Mouse (Mus musculus) liver, embryonic 13.5 days (tissue): ENCODE results near the gene Pogk. TPM values are rescaled to one million over a fixed set of nuclear protein-coding genes. Genes with fewer than 3 reads are reported as not detected.

Source experiments
- ATAC-seq: fragments of 200-750 bp; cut with Nextera tagmentation; 2 replicates; pipeline ENCODE4 v1.8.0; 2017; ENCODE audit warnings: low read depth, mild to moderate bottlenecking, moderate number of reproducible peaks, moderate library complexity
- DNase-seq: peaks from one replicate; pipeline ENCODE4 v3.0.0; 2022
- H3K27ac ChIP-seq: fragments of 300-500 bp; sonication (generic); 2 replicates; pipeline ENCODE4 v1.5.1; 2015; ENCODE audit warnings: moderate library complexity, mild to moderate bottlenecking, inconsistent platforms
- H3K27me3 ChIP-seq: fragments of 300-500 bp; sonication (generic); 2 replicates; pipeline ENCODE4 v1.6.1; 2015; ENCODE audit warnings: mild to moderate bottlenecking, inconsistent platforms
- H3K36me3 ChIP-seq: fragments of 300-500 bp; sonication (generic); 2 replicates; pipeline ENCODE4 v1.6.1; 2015; ENCODE audit warnings: mild to moderate bottlenecking, inconsistent platforms
- H3K4me1 ChIP-seq: fragments of 300-500 bp; sonication (generic); replicated peaks from 2 replicates; pipeline ENCODE4 v1.6.1; 2015; ENCODE audit warnings: inconsistent platforms
- H3K4me2 ChIP-seq: fragments of 300-500 bp; sonication (generic); 2 replicates; pipeline ENCODE4 v1.6.1; 2015; ENCODE audit warnings: inconsistent platforms, mild to moderate bottlenecking, moderate library complexity
- H3K4me3 ChIP-seq: fragments of 300-500 bp; sonication (generic); replicated peaks from 2 replicates; pipeline ENCODE4 v1.5.1; 2015; ENCODE audit warnings: mild to moderate bottlenecking, inconsistent platforms
- H3K9ac ChIP-seq: fragments of 300-500 bp; sonication (generic); 2 replicates; pipeline ENCODE4 v1.6.1; 2015; ENCODE audit warnings: mild to moderate bottlenecking, inconsistent platforms
- H3K9me3 ChIP-seq: fragments of 300-500 bp; sonication (generic); replicated peaks from 2 replicates; pipeline ENCODE4 v1.6.1; 2016; ENCODE audit warnings: inconsistent platforms
- WGBS: fragments of 180-500 bp; shearing (Covaris S2); methylation state at CpG from one replicate; pipeline ENCODE4 v1.1.7; 2015; ENCODE audit not compliant: insufficient replicate concordance; 5-methylcytosine and 5-hydroxymethylcytosine counted together
- polyA plus RNA-seq: library from polyadenylated mRNA; unstranded; fragments of >200 nt; fragmentation: Nextera tagmentation; extraction: Ambion mirVana; gene quantifications from 2 replicates; pipeline ENCODE4 v1.2.1, GENCODE M21; 2015

The Pogk gene
- polyA plus RNA-seq, 1 experiment from 2014 or later = 1.2 TPM

DNA sequence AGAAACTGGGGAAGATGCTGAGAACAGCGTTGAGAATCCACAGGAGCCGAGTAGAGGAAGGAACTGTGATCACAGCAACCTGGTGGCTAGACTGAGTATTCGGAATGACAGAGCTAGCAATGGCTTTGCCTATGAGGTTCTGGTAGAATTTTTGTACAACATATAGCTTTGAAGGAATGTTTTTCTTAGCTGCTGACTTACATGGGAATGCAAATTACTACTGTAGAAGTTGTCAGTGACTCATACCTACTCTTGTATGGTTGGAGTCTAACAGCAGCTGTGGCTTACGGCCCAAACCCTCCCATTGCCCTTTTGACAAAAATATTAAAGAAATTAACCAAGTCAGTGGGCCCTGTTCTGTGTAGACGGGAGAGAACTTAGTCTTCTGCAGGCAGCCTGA is 14.0 kb downstream of the Pogk start:
- peaks cover 64% of the 10 kb centered on the region for H3K36me3 ChIP-seq

DNA sequence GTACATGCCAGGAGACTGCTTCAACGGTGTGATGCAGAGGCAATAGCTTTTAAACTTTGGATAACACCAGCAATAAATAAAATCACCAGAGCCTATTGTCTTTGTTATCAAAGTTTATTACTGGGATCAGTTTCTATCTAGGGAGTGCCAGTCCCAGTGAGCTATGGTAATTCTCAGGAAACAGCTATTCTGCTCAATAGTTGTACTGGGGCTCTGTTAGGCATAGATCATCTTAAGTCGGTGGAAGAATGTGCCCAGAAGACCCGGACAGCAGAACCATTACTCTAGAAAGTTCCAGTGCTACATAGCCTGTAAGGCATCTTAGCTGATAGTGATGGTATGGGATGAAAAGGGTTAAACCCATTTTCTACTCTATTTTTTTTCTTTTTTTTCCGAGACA is 14.9 kb downstream of the Pogk start:
- no peaks in the 10 kb centered on the region for H3K27me3 ChIP-seq
- H3K4me3 ChIP-seq = no peak overlapping the region
- DNase-seq (no peak), ATAC-seq (no peak)
- H3K9me3 ChIP-seq = no peaks in the 10 kb centered on the region
- H3K9ac ChIP-seq = no peak overlapping the region
- H3K4me2 ChIP-seq = no peak overlapping the region
- H3K36me3 ChIP-seq = peaks cover 72% of the 10 kb centered on the region
- H3K27ac ChIP-seq = no peak overlapping the region
- WGBS = 75% methylated on average over 4 of the region's 4 CpGs
- H3K4me1 ChIP-seq = no peaks in the 10 kb centered on the region

More for the DNA sequence above, 14.0 kb downstream of the Pogk start:
- H3K4me1 ChIP-seq = no peaks in the 10 kb centered on the region
- no peaks in the 10 kb centered on the region for H3K9me3 ChIP-seq
- no peak overlapping the region for H3K4me2 ChIP-seq
- H3K4me3 ChIP-seq = no peak overlapping the region
- ATAC-seq (no peak), DNase-seq (no peak)
- no peak overlapping the region for H3K27ac ChIP-seq
- WGBS = 80% methylated on average over 5 of the region's 5 CpGs
- no peak overlapping the region for H3K9ac ChIP-seq
- H3K27me3 ChIP-seq = no peaks in the 10 kb centered on the region

DNA sequence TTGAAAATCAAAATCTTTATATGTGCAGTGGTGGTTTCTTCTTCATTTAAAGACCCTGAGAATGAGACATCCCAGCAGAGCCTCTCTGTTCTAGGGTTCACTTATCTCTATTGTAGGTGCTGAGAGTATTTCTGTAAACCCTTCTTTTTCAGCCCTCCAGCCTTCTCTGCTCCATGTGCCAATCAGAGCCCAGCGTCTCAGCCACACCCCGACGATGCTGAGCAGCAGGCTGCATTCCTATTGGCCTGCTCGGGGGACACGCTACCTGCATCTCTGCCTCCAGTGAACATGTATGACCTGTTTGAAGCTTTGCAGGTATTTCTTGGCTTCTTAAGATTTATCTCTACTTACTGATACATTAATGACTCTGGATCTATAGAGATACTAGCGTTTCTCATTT is 18.0 kb downstream of the Pogk start:
- ATAC-seq = no peak
- Histone ChIP-seq H3K27ac (no peak overlapping the region), H3K27me3 (no peaks in the 10 kb centered on the region), H3K4me1 (no peaks in the 10 kb centered on the region), H3K36me3 (peaks cover 84% of the 10 kb centered on the region), H3K9ac (no peak overlapping the region), H3K9me3 (no peaks in the 10 kb centered on the region), H3K4me2 (no peak overlapping the region), H3K4me3 (no peak overlapping the region)
- no peak for DNase-seq
- 84% methylated on average over 6 of the region's 6 CpGs for WGBS

DNA sequence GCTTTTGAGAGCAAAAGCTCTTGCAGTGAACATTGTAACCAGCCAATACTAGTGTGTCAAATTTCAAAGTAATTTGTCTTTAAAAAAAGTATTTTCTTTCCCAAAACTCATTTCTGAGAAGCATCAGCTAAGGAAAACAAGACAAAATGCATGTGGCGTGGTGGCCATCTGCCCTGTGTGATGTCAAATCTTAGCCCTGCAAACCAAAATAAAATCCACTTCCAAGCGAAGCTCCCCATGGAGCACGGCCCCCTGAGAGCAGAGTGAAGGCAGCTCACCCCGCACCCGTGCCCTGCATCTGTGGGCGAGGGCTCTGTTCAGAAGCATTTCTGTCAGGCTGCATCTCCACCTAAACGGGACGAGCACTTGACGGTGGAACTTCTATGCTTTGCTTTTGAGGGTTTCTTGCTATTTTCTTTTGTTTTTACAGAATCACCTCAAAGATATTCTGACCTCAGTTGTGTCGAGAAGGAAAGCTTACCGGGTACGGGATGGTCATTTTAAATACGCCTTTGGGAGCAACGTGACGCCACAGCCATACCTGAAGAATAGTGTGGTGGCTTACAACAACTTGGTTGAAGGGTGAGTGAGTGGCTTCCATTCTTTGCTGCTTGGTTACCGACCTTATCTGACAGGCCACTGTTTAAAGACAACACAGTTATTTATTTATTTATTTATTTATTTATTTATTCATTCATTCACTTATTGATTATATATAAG is 20.1 kb downstream of the Pogk start:
- Histone ChIP-seq H3K4me2 (no peak overlapping the region), H3K27me3 (no peaks in the 10 kb centered on the region), H3K9me3 (no peaks in the 10 kb centered on the region), H3K27ac (no peak overlapping the region), H3K9ac (no peak overlapping the region), H3K4me1 (no peaks in the 10 kb centered on the region), H3K36me3 (peaks cover 91% of the 10 kb centered on the region), H3K4me3 (no peak overlapping the region)
- WGBS = 86% methylated on average over 16 of the region's 16 CpGs
- DNase-seq = no peak
- no peak for ATAC-seq

DNA sequence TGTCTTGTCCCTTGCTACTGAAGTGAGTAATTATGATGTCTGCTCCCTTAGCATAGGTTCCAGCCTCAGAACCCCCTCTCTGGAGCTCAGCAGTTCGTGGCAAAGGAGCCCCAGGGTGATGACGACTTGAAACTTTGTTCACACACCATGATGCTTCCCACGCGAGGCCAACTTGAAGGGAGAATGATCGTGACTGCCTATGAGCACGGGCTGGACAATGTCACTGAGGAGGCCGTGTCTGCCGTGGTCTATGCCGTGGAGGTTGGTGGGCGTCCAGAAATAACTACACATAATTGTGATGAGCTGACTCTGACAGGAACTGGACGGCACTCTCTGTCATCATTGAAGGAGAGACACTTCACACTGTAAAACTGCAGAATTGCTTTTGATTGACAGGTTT is 21.2 kb downstream of the Pogk start:
- no peaks in the 10 kb centered on the region for H3K27me3 ChIP-seq
- no peak overlapping the region for H3K4me2 ChIP-seq
- no peaks in the 10 kb centered on the region for H3K4me1 ChIP-seq
- H3K9me3 ChIP-seq = no peaks in the 10 kb centered on the region
- H3K27ac ChIP-seq = no peak overlapping the region
- peaks cover 94% of the 10 kb centered on the region for H3K36me3 ChIP-seq
- WGBS = 83% methylated on average over 11 of the region's 11 CpGs
- H3K4me3 ChIP-seq = no peak overlapping the region
- no peak overlapping the region for H3K9ac ChIP-seq
- DNase-seq (no peak), ATAC-seq (no peak)

DNA sequence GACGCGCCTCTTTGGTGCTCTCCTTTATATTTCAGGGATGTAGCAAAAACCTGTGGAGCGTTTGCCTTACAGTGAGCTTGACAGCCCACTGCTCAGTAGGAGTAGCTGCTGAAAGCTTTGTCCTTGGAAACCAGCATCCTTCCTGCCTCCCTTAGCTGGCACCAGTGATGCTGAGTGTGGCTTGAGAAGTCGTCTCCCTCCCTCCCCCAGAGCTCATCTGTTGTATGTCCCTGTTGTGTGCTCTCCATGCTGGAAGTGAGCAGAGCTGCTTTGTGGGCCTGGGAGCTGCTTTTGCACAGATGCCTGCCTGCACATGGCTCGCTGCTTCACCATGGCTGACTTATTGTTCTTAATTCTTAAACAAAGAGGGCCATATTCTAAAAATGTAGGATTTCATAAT is 24.2 kb downstream of the Pogk start:
- peaks cover 76% of the 10 kb centered on the region for H3K36me3 ChIP-seq
- H3K4me1 ChIP-seq = peaks cover 14% of the 10 kb centered on the region
- H3K9ac ChIP-seq = no peak overlapping the region
- H3K27me3 ChIP-seq = no peaks in the 10 kb centered on the region
- H3K4me2 ChIP-seq = no peak overlapping the region
- H3K4me3 ChIP-seq = no peak overlapping the region
- DNase-seq = no peak
- 82% methylated on average over 5 of the region's 5 CpGs for WGBS
- no peaks in the 10 kb centered on the region for H3K9me3 ChIP-seq
- no peak overlapping the region for H3K27ac ChIP-seq
- no peak for ATAC-seq

DNA sequence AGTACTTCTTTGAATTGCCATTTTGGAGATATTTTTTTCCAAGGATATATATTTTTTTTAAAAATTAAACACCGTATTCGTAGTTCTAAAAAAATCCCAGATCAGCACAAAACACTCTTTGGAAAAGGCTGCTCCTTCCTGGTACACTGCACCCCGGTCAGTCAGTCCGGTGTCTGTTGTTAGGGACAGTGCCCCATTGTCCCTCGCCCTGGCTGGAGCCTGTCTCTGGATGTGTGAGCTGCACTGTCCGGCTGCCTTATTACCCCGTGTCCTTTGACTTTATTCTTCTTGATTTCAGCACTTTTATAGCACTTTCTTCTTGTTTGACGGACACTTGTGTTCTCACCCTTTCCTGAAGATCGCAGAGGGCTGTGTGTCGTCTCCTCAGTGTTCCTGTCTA is 25.0 kb downstream of the Pogk start:
- Histone ChIP-seq H3K4me3 (no peak overlapping the region), H3K9ac (no peak overlapping the region), H3K9me3 (no peaks in the 10 kb centered on the region), H3K27me3 (no peaks in the 10 kb centered on the region), H3K36me3 (peaks cover 68% of the 10 kb centered on the region), H3K27ac (no peak overlapping the region), H3K4me1 (peaks cover 22% of the 10 kb centered on the region), H3K4me2 (no peak overlapping the region)
- no peak for ATAC-seq
- 85% methylated on average over 10 of the region's 10 CpGs for WGBS
- no peak for DNase-seq

DNA sequence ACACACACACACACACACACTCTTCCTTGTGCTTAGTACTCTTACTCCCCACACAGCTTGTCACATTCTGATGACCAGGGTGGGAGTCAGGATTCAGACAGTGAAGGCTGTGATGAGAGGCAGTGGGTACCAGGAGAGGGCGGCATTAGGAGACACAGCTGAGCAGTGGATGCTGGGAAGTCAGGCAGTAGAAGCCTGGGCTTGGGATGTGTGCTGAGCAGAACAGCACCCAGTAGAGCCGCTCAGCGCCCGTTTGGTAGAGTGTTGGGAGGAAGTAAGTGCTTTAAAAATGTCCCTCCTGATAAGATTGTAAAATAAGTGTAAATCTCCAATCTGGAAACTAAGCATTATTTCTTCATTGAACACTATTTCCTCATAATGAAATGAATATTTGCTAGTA is 27.0 kb downstream of the Pogk start:
- Histone ChIP-seq H3K9ac (no peak overlapping the region), H3K27ac (no peak overlapping the region), H3K4me3 (no peak overlapping the region), H3K4me1 (peaks cover 29% of the 10 kb centered on the region), H3K9me3 (no peaks in the 10 kb centered on the region), H3K36me3 (peaks cover 48% of the 10 kb centered on the region), H3K4me2 (no peak overlapping the region), H3K27me3 (no peaks in the 10 kb centered on the region)
- ATAC-seq (no peak), DNase-seq (no peak)
- WGBS = 78% methylated on average over 4 of the region's 4 CpGs

DNA sequence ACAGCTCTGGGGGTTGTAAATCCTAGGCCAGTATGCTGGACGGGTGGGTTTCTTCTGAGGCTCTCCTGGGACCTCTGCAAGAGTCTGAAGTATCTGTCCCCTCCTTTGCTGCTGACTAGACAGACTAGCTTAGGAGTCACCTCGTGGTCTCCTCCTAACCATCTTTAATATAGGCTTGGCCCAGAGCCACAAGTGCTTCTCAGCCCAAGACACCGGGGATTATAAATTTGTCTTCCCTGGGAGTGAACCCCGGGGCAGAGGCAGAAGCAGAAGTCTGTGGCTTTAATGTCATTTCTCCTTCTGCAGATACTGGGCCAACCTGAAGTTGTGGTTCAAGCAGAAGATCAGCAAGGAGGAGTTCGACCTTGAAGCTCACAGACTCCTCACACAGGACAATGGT is 27.8 kb downstream of the Pogk start:
- H3K4me3 ChIP-seq = no peak overlapping the region
- DNase-seq = no peak
- H3K36me3 ChIP-seq = peaks cover 40% of the 10 kb centered on the region
- peaks cover 29% of the 10 kb centered on the region for H3K4me1 ChIP-seq
- H3K9me3 ChIP-seq = no peaks in the 10 kb centered on the region
- H3K27ac ChIP-seq = no peak overlapping the region
- no peaks in the 10 kb centered on the region for H3K27me3 ChIP-seq
- peak overlapping the region; percentile 93; the same call in 1 of the 2 replicates for H3K4me2 ChIP-seq
- 34% methylated on average over 5 of the region's 5 CpGs for WGBS
- no peak for ATAC-seq
- 0 out of 2 replicates have a peak overlapping the region, but pooled peaks have one; percentile 94 for H3K9ac ChIP-seq

DNA sequence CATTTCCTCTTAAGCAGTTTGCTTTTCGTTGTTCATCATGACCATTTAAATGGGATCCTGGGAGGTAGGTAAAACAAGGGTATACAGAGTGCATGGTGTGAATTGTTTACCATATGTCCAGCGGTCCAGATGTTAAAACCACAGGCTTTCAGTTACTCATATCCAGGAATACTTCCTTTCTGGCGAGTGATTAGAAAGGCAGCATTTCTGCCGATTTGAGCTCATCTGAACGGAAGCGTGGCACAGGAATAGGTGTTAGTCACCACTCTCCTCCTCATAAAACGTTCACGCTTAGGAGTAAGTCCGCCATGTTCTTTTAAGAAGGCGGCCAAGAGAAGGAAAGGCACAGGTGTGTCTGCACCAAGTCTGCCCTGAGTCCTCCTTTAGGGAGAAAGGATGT is 28.3 kb downstream of the Pogk start:
- Histone ChIP-seq H3K27ac (no peak overlapping the region), H3K4me1 (peaks cover 29% of the 10 kb centered on the region), H3K9me3 (no peaks in the 10 kb centered on the region), H3K4me3 (peak overlapping the region; percentile 91; the same call in 1 of the 2 replicates), H3K36me3 (peaks cover 35% of the 10 kb centered on the region), H3K9ac (peak overlapping the region; percentile 94; the same call in 1 of the 2 replicates), H3K4me2 (peak overlapping the region; percentile 93), H3K27me3 (no peaks in the 10 kb centered on the region)
- DNase-seq (no peak), ATAC-seq (no peak)
- WGBS = 42% methylated on average over 10 of the region's 10 CpGs

DNA sequence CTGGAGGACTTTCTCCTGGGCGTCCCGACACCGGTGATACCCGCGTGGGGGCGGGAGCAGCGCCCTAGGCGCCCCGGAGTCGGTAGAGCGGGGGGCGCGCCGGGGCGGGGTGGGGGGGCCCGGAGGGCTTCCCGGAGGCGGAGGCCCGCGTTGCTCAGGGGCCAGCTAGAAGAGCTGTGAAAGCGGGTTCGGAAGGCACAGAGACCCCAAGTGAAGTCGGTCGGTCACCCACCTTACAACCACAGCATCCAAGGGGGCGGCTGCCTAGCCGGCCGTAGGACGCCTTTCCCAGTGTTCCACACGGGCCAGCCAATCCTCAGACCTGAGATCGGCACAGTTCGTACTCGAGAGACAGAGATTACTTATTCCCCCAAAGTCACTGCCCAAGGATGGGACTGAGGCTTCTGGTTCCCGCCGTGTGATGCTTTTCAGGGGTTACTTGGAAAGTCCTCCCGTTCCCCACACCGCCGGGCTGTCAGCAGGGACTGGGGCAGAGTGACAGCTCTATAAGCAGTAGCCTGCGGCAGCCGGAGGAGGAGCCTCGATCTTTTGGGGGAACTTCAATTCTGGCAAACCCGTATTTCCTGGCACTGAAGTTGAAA is 29.9 kb downstream of the Pogk start:
- peak; percentile 61 for DNase-seq
- Histone ChIP-seq H3K36me3 (peaks cover 20% of the 10 kb centered on the region), H3K27me3 (no peaks in the 10 kb centered on the region), H3K9me3 (no peaks in the 10 kb centered on the region), H3K27ac (peak overlapping the region; percentile 84), H3K9ac (peak overlapping the region; percentile 94), H3K4me2 (peak overlapping the region; percentile 93), H3K4me3 (peak overlapping the region; percentile 91), H3K4me1 (peaks cover 29% of the 10 kb centered on the region)
- ATAC-seq = peak; percentile 46
- 2% methylated on average over 39 of the region's 41 CpGs for WGBS
